Mouse (Mus musculus): ENCODE results near the gene Tsr2. TPM values are rescaled to one million over a fixed set of nuclear protein-coding genes. Genes with fewer than 3 reads are reported as not detected.
A peak's percentile ranks its signal among the peaks of the same experiment; 100 is the strongest.

Tsr2 gene
- total and polyA plus RNA-seq, 2 experiments from 2014 or later = 24.1 to 41.9 TPM

DNA sequence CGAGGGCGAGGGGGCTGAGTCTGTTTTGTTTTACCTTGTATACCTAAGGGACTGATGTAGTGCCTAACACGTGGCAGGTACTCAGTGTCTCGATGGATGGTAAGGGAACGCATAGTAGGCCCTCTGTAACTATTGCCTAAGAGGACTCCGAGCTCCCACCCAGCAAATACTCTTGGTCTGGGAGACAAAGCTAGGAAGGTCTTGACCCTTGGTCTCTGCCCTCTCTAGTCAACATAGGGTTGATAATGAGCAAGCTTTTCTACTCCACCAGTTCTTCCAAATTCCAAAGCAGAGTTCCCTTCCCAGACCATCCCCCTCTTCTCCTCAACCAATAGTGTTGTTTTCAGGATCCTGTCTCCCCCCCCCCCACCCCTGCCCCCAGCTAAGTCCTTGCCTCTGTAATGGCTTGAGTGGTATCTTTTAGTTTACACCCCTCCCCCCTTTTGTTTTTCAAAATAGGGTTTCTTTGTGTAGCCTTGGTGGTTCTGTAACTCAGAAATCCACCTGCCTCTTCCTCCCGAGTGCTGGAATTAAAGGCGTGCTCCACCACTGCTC, 46.6 kb downstream of the Tsr2 start:
- peak overlapping the region; percentile 66; the same call in 1 of the 2 replicates for H3K4me2 ChIP-seq (ENCODE audit: low read depth, low read length, poor library complexity, severe bottlenecking)
- H3K4me3 ChIP-seq (ENCODE audit: low read depth, low read length) = peak overlapping the region; percentile 61; the same call in 1 of the 2 replicates
- H3K27me3 ChIP-seq (ENCODE audit: insufficient read depth, low read length) = no peaks in the 10 kb centered on the region
- ATAC-seq (ENCODE audit: low FRiP score) = no peak
- H3K27ac ChIP-seq (ENCODE audit: low read depth, low read length) = no peak overlapping the region
- DNase-seq (ENCODE audit: low spot score) = no peak
- H3K9me3 ChIP-seq (ENCODE audit: low read length) = no peaks in the 10 kb centered on the region
- TF ChIP-seq CTCF (IDR thresholded peaks at IDR 0.05) = no peak
- 51% methylated on average over 8 of the region's 8 CpGs for WGBS
- no peaks in the 10 kb centered on the region for H3K36me3 ChIP-seq (ENCODE audit: insufficient read depth, low read length)
- no peak overlapping the region for H3K9ac ChIP-seq (replicated peaks; ENCODE audit: low read length, poor library complexity, severe bottlenecking)
- no peaks in the 10 kb centered on the region; the same call in 1 of the 2 replicates for H3K4me1 ChIP-seq (ENCODE audit: insufficient read depth, low read length)

DNA sequence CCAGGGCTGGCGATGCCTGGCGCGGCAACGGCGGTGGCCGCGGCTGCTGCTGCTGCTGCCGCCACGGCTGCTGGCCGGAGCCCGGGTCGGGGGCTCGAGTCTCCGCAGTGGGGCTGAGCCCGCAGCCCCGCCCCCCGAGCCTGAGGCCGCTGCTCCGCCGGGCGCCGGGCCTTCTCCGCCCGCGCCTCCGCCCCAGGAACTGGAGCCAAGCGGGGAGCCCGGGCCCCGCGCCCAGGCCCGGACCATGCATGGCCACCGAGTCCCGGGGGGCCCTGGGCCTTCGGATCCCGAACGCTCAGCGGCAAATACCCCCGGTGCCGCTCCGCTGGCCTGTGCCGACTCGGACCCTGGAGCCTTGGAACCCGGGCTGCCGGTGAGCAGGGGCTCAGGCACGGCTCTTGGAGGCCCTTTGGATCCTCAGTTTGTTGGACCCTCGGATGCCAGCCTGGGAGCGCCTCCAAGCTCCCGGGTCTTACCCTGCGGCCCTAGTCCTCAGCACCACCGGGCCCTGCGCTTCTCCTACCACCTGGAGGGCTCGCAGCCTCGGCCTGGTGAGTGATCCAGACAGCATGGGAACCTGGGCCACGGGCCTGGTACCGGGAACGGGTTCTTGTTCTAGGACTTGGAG, 48.8 kb downstream of the Tsr2 start:
- Histone ChIP-seq H3K4me3 (ENCODE audit: low read depth, low read length) (peak overlapping the region; percentile 61), H3K27me3 (ENCODE audit: insufficient read depth, low read length) (no peaks in the 10 kb centered on the region), H3K27ac (ENCODE audit: low read depth, low read length) (peak overlapping the region; percentile 89), H3K36me3 (ENCODE audit: insufficient read depth, low read length) (no peaks in the 10 kb centered on the region), H3K9ac (replicated peaks; ENCODE audit: low read length, poor library complexity, severe bottlenecking) (peak overlapping the region; percentile 79), H3K9me3 (ENCODE audit: low read length) (no peaks in the 10 kb centered on the region), H3K4me2 (ENCODE audit: low read depth, low read length, poor library complexity, severe bottlenecking) (peak overlapping the region; percentile 66), H3K4me1 (ENCODE audit: insufficient read depth, low read length) (no peaks in the 10 kb centered on the region; the same call in 1 of the 2 replicates)
- DNase-seq (ENCODE audit: low spot score) = peak; percentile 7
- peak; percentile 21 for ATAC-seq (ENCODE audit: low FRiP score)
- WGBS = 31% methylated on average over 30 of the region's 56 CpGs
- no peak for TF ChIP-seq CTCF (IDR thresholded peaks at IDR 0.05)

DNA sequence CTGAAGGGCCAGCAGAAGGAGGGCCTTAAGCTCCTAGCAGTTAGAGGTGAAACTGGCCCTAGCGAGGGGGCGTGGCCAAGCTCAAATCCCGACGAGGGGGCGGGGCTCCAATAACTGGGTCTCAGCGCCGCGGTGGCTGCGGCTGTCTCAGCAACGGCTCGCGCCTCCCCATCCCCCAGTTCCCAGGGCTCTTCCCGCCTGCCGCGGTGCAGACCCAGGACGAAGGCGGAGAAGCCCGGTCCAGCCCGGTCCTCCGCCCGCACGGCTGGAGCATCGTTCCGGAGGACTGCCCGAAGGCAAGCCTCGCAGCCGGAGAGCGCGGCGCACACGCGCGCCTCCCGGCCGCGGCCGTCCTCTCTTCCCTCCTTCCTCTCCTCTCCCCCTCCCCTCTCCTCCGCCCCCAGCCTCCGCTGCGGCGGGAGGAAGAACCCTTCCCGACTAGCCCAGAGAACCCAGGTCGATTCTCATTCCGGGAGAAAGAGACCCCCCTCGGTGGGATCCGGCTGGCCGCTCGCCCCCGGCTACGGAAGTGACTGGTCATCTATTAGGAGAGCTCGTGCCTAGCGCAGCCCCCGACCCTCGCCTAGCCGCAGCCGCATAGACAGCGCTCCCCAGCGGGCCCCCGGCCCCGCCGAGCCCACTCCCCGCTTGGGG, 49.4 kb downstream of the Tsr2 start:
- Histone ChIP-seq H3K27ac (ENCODE audit: low read depth, low read length) (peak overlapping the region; percentile 89), H3K36me3 (ENCODE audit: insufficient read depth, low read length) (no peaks in the 10 kb centered on the region), H3K4me2 (ENCODE audit: low read depth, low read length, poor library complexity, severe bottlenecking) (peak overlapping the region; percentile 66), H3K4me1 (ENCODE audit: insufficient read depth, low read length) (no peaks in the 10 kb centered on the region; the same call in 1 of the 2 replicates), H3K9ac (replicated peaks; ENCODE audit: low read length, poor library complexity, severe bottlenecking) (peak overlapping the region; percentile 79), H3K4me3 (ENCODE audit: low read depth, low read length) (peak overlapping the region; percentile 61), H3K9me3 (ENCODE audit: low read length) (no peaks in the 10 kb centered on the region), H3K27me3 (ENCODE audit: insufficient read depth, low read length) (no peaks in the 10 kb centered on the region)
- TF ChIP-seq CTCF (IDR thresholded peaks at IDR 0.05) = no peak
- 16% methylated on average over 36 of the region's 62 CpGs for WGBS
- peak; percentile 87 for DNase-seq (ENCODE audit: low spot score)
- ATAC-seq (ENCODE audit: low FRiP score) = peak; percentile 88

DNA sequence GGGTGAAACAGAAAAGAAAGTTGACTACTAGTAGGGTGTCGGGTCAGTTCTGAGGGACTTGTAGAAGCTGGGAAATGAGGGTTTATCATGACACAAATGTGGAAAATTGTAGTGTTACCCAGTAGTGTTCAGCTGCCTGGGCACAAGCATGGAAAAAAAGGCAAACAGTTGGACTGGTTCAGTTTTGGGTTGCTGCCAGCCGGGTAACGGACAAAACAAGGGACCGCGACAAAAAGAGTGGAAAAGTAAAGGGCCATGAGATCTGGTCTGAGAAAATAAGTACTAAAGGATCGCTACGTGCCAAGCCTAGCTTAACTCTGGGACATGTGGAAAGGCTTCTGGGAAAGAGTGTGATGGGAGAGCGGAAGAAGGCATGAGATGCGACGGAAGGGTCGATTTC, 50.0 kb downstream of the Tsr2 start:
- Histone ChIP-seq H3K4me3 (ENCODE audit: low read depth, low read length) (peak overlapping the region; percentile 61), H3K9me3 (ENCODE audit: low read length) (no peaks in the 10 kb centered on the region), H3K36me3 (ENCODE audit: insufficient read depth, low read length) (no peaks in the 10 kb centered on the region), H3K4me1 (ENCODE audit: insufficient read depth, low read length) (no peaks in the 10 kb centered on the region; the same call in 1 of the 2 replicates), H3K27me3 (ENCODE audit: insufficient read depth, low read length) (no peaks in the 10 kb centered on the region), H3K9ac (replicated peaks; ENCODE audit: low read length, poor library complexity, severe bottlenecking) (0 out of 2 replicates have a peak overlapping the region, but pooled peaks have one; percentile 79), H3K4me2 (ENCODE audit: low read depth, low read length, poor library complexity, severe bottlenecking) (peak overlapping the region; percentile 66), H3K27ac (ENCODE audit: low read depth, low read length) (peak overlapping the region; percentile 89)
- 40% methylated on average over 10 of the region's 11 CpGs for WGBS
- ATAC-seq (ENCODE audit: low FRiP score) (peak; percentile 2; the same call in 1 of the 2 replicates), DNase-seq (ENCODE audit: low spot score) (no peak)
- TF ChIP-seq CTCF (IDR thresholded peaks at IDR 0.05) = no peak

DNA sequence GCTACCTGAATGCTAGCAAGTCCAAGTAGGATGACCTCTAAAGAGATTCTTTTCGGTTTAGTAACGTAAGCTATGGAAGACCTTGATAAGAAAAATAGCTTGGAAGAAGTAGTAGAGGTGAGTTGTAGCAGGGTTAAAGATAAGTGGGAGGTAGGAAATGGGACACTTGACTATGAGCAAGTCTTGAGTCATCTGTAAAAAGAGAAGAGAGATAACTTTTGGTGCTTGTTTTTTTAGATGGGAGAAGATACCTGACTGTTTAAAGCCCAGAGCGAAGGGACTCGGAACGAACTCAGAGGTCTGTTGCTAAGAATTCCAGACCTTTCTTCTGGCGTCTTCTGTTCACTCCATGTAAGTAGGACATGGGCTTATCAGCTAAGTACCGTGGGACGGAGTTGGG, 50.5 kb downstream of the Tsr2 start, which contains the start of gene Fgd1:
Gene Fgd1, plus strand, starts transcription at position 301 of the 400 bp plus-strand sequence.
- Histone ChIP-seq H3K27me3 (ENCODE audit: insufficient read depth, low read length) (no peaks in the 10 kb centered on the region), H3K9ac (replicated peaks; ENCODE audit: low read length, poor library complexity, severe bottlenecking) (peak within 1 kb of the TSS; percentile 79), H3K4me3 (ENCODE audit: low read depth, low read length) (peak within 1 kb of the TSS; percentile 61), H3K9me3 (ENCODE audit: low read length) (no peaks in the 10 kb centered on the region), H3K4me1 (ENCODE audit: insufficient read depth, low read length) (no peaks in the 10 kb centered on the region; the same call in 1 of the 2 replicates), H3K27ac (ENCODE audit: low read depth, low read length) (peak within 1 kb of the TSS; percentile 89), H3K36me3 (ENCODE audit: insufficient read depth, low read length) (no peaks in the 10 kb centered on the region), H3K4me2 (ENCODE audit: low read depth, low read length, poor library complexity, severe bottlenecking) (peak within 1 kb of the TSS; percentile 66)
- whole genome bisulfite sequencing = 96% methylated on average over 8 of the region's 8 CpGs
- no peak for ATAC-seq (ENCODE audit: low FRiP score)
- TF ChIP-seq CTCF (IDR thresholded peaks at IDR 0.05) = no peak
- no peak for DNase-seq (ENCODE audit: low spot score)

DNA sequence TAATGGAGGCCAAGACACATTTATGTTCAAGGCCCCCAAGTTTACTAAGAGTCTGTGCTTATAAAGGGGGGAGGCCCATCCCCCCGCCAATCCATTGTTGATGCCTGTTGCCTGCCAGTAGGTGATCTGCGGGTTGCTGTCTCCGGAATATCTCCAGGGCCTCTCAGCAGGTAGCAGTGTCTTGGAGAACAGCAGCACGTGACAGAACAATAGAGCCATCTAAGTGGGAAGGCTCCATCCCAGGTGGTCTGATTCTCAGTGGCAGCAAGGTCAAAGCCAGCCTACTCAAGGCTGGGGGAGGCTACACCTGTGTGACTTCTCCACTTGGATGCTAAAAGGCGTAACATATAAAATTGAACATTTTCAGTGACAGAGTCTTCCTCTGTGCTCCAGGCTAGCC, 55.1 kb downstream of the Tsr2 start:
- Histone ChIP-seq H3K4me1 (ENCODE audit: insufficient read depth, low read length) (no peaks in the 10 kb centered on the region), H3K27me3 (ENCODE audit: insufficient read depth, low read length) (no peaks in the 10 kb centered on the region), H3K4me3 (ENCODE audit: low read depth, low read length) (no peak overlapping the region), H3K27ac (ENCODE audit: low read depth, low read length) (no peak overlapping the region), H3K4me2 (ENCODE audit: low read depth, low read length, poor library complexity, severe bottlenecking) (no peak overlapping the region), H3K9ac (replicated peaks; ENCODE audit: low read length, poor library complexity, severe bottlenecking) (no peak overlapping the region), H3K9me3 (ENCODE audit: low read length) (no peaks in the 10 kb centered on the region), H3K36me3 (ENCODE audit: insufficient read depth, low read length) (no peaks in the 10 kb centered on the region)
- WGBS = 49% methylated on average over 5 of the region's 5 CpGs
- no peak for DNase-seq (ENCODE audit: low spot score)
- no peak for TF ChIP-seq CTCF (IDR thresholded peaks at IDR 0.05)
- no peak for ATAC-seq (ENCODE audit: low FRiP score)

Other genes with a start within 250 kb of the Tsr2 start
- 170 and 195 TPM in 2 replicates for gene Gnl3l, start 79.2 kb downstream of the Tsr2 start, total RNA-seq (2014; rRNA removed)
- 113 and 118 TPM in 2 replicates for gene Gnl3l, start 79.2 kb downstream of the Tsr2 start, polyA plus RNA-seq (2015; fragmentation: Nextera tagmentation; extraction: Ambion mirVana)
- gene Fgd1, start 50.4 kb downstream of the Tsr2 start, total RNA-seq (2014; rRNA removed) = 46.1 and 48.9 TPM in 2 replicates
- gene Fgd1, start 50.4 kb downstream of the Tsr2 start, polyA plus RNA-seq (2015; fragmentation: Nextera tagmentation; extraction: Ambion mirVana) = 12.6 and 14.4 TPM in 2 replicates
- 74.5 and 80.0 TPM in 2 replicates for gene Wnk3, start 101.5 kb upstream of the Tsr2 start, total RNA-seq (2014; rRNA removed)
- 12.6 and 15.2 TPM in 2 replicates for gene Wnk3, start 101.5 kb upstream of the Tsr2 start, polyA plus RNA-seq (2015; fragmentation: Nextera tagmentation; extraction: Ambion mirVana)
- gene Fam120c, start 247.6 kb upstream of the Tsr2 start, total RNA-seq (2014; rRNA removed) = 19.0 and 22.3 TPM in 2 replicates
- 6.9 and 7.4 TPM in 2 replicates for gene Fam120c, start 247.6 kb upstream of the Tsr2 start, polyA plus RNA-seq (2015; fragmentation: Nextera tagmentation; extraction: Ambion mirVana)